Mouse (Mus musculus): ENCODE data around the gene Rad51b. TPM values are rescaled to one million over a fixed set of nuclear protein-coding genes. Genes with fewer than 3 reads are reported as not detected.
A peak's percentile ranks its signal among the peaks of the same experiment; 100 is the strongest.

Gene Rad51b
- polyA plus RNA-seq, 1 experiment from 2014 or later, result 7.7 TPM

DNA sequence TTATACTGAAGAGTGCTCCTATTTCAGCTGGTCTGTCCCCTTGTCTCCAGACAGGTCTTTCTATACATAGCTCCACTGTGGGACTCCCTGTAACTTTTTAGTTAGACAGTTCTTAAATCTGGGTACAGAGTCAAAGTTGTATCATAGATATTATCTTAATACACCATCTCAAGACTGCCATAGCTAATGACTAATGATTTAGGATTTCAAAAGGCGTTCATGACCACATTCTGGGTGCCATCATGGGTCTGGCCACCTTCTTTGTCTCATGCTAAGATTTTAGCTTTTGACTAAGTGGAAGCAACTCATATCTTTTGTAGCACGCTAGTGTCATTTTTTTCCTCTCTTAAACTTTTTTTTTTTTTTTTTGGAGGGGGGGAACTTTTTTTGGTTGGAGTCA lies 300.3 kb downstream of the Rad51b start:
- 88% methylated on average over 2 of the region's 2 CpGs for WGBS

GRCm38 (mm10) chr12:79597786-79598185 lies 300.7 kb downstream of the Rad51b start:
- peaks cover 24% of the 10 kb centered on the region; the same call in 1 of the 2 replicates for H3K4me1 ChIP-seq
- no peak overlapping the region for H3K4me2 ChIP-seq (replicated peaks)
- no peak for ATAC-seq (ENCODE audit: insufficient number of reproducible peaks, insufficient read depth, low FRiP score, low TSS enrichment)
- H3K9me3 ChIP-seq, result no peaks in the 10 kb centered on the region
- WGBS, result 32% methylated on average over 2 of the region's 2 CpGs
- H3K36me3 ChIP-seq, result no peaks in the 10 kb centered on the region
- H3K9ac ChIP-seq, result no peak overlapping the region
- no peaks in the 10 kb centered on the region for H3K27me3 ChIP-seq
- no peak overlapping the region for H3K4me3 ChIP-seq
- no peak overlapping the region; the same call in 1 of the 2 replicates for H3K27ac ChIP-seq

More for the DNA sequence above, 300.3 kb downstream of the Rad51b start:
- Histone ChIP-seq H3K9me3 (no peaks in the 10 kb centered on the region), H3K9ac (no peak overlapping the region), H3K4me3 (no peak overlapping the region), H3K27ac (peak overlapping the region; percentile 17; the same call in 1 of the 2 replicates), H3K4me1 (peaks cover 24% of the 10 kb centered on the region; the same call in 1 of the 2 replicates), H3K27me3 (no peaks in the 10 kb centered on the region), H3K36me3 (no peaks in the 10 kb centered on the region), H3K4me2 (replicated peaks) (no peak overlapping the region)
- no peak for ATAC-seq (ENCODE audit: insufficient number of reproducible peaks, insufficient read depth, low FRiP score, low TSS enrichment)

DNA sequence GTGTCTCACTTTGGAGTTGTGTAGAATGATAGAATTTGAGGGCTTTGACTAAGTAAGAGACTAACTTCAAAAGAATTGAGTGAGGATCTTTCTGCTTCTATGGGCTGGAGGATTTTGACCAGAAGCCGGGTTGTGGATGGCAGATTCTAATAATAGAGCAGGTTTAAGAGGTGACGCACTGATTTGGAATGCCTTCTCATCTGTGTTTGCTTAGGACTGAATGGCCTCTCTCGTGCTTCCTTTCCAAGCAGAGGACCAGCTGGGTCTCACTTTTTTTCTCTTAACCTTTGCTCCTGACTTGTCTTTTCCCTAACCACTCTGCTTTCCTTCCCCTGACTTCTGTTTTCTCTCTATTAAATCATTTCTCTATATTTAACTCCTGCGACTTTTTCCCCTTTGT lies 301.4 kb downstream of the Rad51b start:
- ATAC-seq (ENCODE audit: insufficient number of reproducible peaks, insufficient read depth, low FRiP score, low TSS enrichment), result no peak
- Histone ChIP-seq H3K36me3 (no peaks in the 10 kb centered on the region), H3K9me3 (no peaks in the 10 kb centered on the region), H3K27me3 (no peaks in the 10 kb centered on the region), H3K4me2 (replicated peaks) (no peak overlapping the region), H3K9ac (no peak overlapping the region), H3K4me1 (peaks cover 24% of the 10 kb centered on the region; the same call in 1 of the 2 replicates), H3K27ac (no peak overlapping the region; the same call in 1 of the 2 replicates), H3K4me3 (no peak overlapping the region)
- WGBS, result 36% methylated on average over 4 of the region's 4 CpGs

DNA sequence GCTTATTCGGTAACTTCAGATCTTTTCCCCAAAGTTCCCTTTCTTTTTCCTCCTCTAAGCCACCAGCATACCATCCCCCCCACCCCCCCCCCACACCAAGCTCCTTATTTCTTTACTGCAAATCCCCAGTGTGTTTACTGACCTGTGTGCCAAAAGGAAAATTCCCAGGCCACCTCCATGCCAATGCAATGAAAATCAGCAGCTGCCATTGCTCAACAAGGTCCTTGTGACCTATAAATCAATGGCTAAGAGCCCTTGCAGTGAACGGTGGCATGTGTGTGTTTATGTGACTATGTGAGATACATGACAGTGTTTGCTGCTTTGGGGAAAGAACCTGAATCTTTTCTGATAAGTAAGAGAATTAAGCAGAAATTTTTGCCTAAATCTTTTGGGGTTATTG lies 301.8 kb downstream of the Rad51b start:
- H3K4me3 ChIP-seq, result no peak overlapping the region
- 56% methylated on average over 2 of the region's 2 CpGs for WGBS
- no peaks in the 10 kb centered on the region for H3K36me3 ChIP-seq
- H3K9ac ChIP-seq, result no peak overlapping the region
- H3K27ac ChIP-seq, result no peak overlapping the region
- ATAC-seq (ENCODE audit: insufficient number of reproducible peaks, insufficient read depth, low FRiP score, low TSS enrichment), result no peak
- no peak overlapping the region for H3K4me2 ChIP-seq (replicated peaks)
- no peaks in the 10 kb centered on the region for H3K9me3 ChIP-seq
- peaks cover 24% of the 10 kb centered on the region; the same call in 1 of the 2 replicates for H3K4me1 ChIP-seq
- H3K27me3 ChIP-seq, result no peaks in the 10 kb centered on the region

DNA sequence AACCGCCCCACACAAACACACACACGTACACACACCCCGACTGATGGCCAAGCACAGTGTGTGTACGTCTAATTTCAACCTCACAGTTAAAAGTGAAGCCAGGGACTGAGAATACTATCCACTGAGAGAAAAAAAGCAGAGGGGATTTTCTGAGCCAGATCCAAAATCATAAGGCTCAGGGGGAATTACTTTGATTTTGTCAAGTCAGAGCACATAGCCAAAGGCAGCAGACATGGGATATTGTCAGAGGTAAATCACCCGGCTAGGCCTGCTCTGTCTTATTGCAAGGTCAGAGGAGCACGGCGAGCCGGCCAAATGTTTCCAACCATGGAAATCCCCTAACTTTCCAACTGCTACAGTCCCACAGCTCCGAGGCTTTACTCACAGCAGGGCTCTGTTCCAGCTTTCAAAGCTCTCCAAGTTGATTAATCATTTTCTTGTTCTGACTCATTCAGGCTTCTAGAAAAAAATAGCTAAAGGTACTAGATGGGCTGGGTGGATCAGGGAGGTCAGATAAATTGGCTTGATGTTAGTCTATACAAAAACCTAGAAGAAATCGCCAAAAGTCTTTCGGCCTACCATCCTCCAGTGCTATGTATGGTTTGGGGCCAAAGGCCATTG lies 303.2 kb downstream of the Rad51b start:
- Histone ChIP-seq H3K4me3 (no peak overlapping the region), H3K4me1 (peaks cover 24% of the 10 kb centered on the region; the same call in 1 of the 2 replicates), H3K27ac (peak overlapping the region; percentile 50; the same call in 1 of the 2 replicates), H3K36me3 (no peaks in the 10 kb centered on the region), H3K9ac (no peak overlapping the region), H3K4me2 (replicated peaks) (no peak overlapping the region), H3K27me3 (no peaks in the 10 kb centered on the region), H3K9me3 (no peaks in the 10 kb centered on the region)
- ATAC-seq (ENCODE audit: insufficient number of reproducible peaks, insufficient read depth, low FRiP score, low TSS enrichment), result no peak
- WGBS, result 51% methylated on average over 11 of the region's 11 CpGs

DNA sequence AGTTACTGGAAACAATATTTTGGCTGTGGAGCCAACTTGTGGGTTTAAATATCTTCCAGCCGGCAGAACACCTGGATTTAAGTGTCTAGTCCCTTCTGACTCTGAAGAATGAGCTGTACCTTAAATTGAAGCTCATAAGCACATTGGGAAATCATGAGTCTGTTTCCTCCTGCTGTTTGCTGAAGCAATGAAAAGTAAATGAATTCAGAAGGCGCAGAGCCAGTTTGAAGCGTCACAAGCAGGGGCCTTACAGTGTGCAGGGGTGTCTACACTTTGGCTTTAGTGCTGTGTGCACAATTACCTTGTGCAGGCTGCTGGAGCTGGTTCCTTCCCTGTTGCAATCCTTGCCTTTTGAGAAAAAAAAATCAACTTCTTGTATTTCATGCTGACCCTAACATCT lies 305.6 kb downstream of the Rad51b start:
- no peaks in the 10 kb centered on the region for H3K9me3 ChIP-seq
- no peak for ATAC-seq (ENCODE audit: insufficient number of reproducible peaks, insufficient read depth, low FRiP score, low TSS enrichment)
- H3K4me2 ChIP-seq (replicated peaks), result no peak overlapping the region
- H3K4me3 ChIP-seq, result no peak overlapping the region
- no peaks in the 10 kb centered on the region for H3K27me3 ChIP-seq
- WGBS, result 69% methylated on average over 3 of the region's 3 CpGs
- H3K27ac ChIP-seq, result peak overlapping the region; percentile 65
- no peaks in the 10 kb centered on the region for H3K36me3 ChIP-seq
- H3K4me1 ChIP-seq, result peaks cover 24% of the 10 kb centered on the region; the same call in 1 of the 2 replicates
- H3K9ac ChIP-seq, result no peak overlapping the region

DNA sequence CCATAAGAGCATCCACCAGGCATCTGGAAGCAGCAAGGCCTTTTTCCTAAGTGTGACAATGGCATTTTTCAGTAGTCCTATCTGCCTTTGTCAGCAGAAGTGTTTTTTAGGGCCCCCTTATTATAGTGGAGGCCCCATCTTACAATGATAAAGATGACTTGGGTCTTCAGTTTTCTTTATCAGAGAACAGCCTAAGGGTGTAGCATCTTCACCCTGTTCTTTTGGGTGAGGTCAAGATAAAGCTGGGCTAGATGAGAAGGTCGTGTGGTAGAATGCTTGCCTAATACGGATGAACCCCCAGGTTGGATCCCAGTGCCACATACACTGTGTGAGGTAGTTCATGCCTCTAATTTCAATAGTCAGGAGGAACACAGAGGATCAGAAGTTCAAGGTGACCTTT lies 307.8 kb downstream of the Rad51b start:
- Histone ChIP-seq H3K9ac (no peak overlapping the region), H3K4me1 (peaks cover 15% of the 10 kb centered on the region), H3K27ac (no peak overlapping the region), H3K4me3 (no peak overlapping the region), H3K4me2 (replicated peaks) (no peak overlapping the region), H3K36me3 (no peaks in the 10 kb centered on the region), H3K27me3 (no peaks in the 10 kb centered on the region), H3K9me3 (no peaks in the 10 kb centered on the region)
- ATAC-seq (ENCODE audit: insufficient number of reproducible peaks, insufficient read depth, low FRiP score, low TSS enrichment), result no peak
- 89% methylated on average over 2 of the region's 2 CpGs for WGBS

GRCm38 (mm10) chr12:79606197-79606631 lies 309.1 kb downstream of the Rad51b start:
- 93% methylated on average over 11 of the region's 11 CpGs for WGBS
- Histone ChIP-seq H3K4me3 (no peak overlapping the region), H3K4me2 (replicated peaks) (no peak overlapping the region), H3K27me3 (no peaks in the 10 kb centered on the region), H3K27ac (no peak overlapping the region), H3K4me1 (peaks cover 21% of the 10 kb centered on the region), H3K36me3 (no peaks in the 10 kb centered on the region), H3K9me3 (no peaks in the 10 kb centered on the region), H3K9ac (no peak overlapping the region)
- no peak for ATAC-seq (ENCODE audit: insufficient number of reproducible peaks, insufficient read depth, low FRiP score, low TSS enrichment)

DNA sequence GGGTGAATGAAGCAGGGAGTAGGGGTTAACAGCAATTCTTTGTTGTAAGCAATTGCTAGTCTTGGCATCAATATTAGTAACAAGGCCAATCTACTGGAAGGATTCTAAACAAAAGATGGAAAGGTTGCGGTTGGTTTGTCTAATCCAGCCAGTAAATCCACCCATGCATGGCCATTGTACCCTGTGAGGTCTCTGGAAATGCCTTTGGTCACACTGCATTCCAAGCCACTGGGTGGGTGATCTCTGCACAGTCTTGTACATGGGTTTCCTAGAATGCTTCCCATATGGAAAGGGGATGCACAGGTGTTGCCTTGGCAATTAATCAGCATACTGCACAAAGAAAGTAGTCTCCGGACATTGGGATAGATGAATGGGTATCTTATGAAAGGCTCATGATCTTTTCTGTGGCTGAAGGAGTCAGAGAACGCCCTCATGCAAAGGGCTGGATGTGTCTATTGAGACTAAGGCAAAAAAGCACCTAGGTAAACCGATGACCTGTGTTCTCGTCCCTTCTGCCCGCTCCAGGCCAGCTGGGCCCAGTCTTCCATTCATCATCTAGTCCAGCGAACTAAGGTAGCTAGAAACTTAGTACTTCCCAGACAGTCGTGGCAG lies 312.4 kb downstream of the Rad51b start:
- Histone ChIP-seq H3K9ac (no peak overlapping the region), H3K9me3 (no peaks in the 10 kb centered on the region), H3K36me3 (no peaks in the 10 kb centered on the region), H3K4me2 (replicated peaks) (no peak overlapping the region), H3K27ac (no peak overlapping the region), H3K4me1 (peaks cover 38% of the 10 kb centered on the region), H3K27me3 (no peaks in the 10 kb centered on the region), H3K4me3 (no peak overlapping the region)
- no peak for ATAC-seq (ENCODE audit: insufficient number of reproducible peaks, insufficient read depth, low FRiP score, low TSS enrichment)
- WGBS, result 84% methylated on average over 8 of the region's 8 CpGs

DNA sequence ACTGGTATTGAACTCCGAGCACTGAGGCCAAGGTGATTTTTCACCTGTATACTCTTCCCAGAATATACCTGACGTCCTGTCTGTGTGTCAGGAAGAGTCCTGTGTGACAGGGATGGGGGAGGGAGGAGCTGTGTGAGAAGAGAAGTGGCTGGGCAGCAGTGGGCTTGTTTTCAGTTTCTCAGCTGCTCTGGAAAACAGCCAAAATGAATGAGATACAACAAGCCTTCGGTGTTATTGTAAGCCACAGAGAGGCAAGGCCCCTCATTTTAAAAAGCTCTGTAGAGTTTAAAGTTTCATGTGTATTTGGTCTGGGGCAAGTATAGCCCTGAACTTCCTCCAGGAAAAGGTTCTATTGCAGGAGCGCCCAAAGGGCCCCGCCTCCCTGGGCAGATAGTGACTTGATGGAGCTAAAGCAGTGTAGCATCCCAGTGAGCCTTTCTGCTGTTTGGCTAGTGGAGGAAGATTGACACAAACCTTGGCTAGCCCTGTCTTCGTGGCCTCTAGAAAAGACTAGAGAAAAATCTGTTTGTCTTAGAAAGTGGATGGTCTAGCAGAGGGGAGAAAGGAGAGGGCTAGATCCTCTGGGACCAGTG lies 313.5 kb downstream of the Rad51b start:
- H3K4me3 ChIP-seq, result no peak overlapping the region
- H3K9ac ChIP-seq, result no peak overlapping the region
- H3K9me3 ChIP-seq, result no peaks in the 10 kb centered on the region
- H3K27me3 ChIP-seq, result no peaks in the 10 kb centered on the region
- no peak for ATAC-seq (ENCODE audit: insufficient number of reproducible peaks, insufficient read depth, low FRiP score, low TSS enrichment)
- peak overlapping the region; percentile 86 for H3K27ac ChIP-seq
- no peaks in the 10 kb centered on the region for H3K36me3 ChIP-seq
- peaks cover 43% of the 10 kb centered on the region for H3K4me1 ChIP-seq
- WGBS, result 62% methylated on average over 6 of the region's 6 CpGs
- no peak overlapping the region for H3K4me2 ChIP-seq (replicated peaks)

- Histone ChIP-seq H3K27me3 (no peaks in the 10 kb centered on the region), H3K4me2 (replicated peaks) (no peak overlapping the region), H3K4me1 (peaks cover 43% of the 10 kb centered on the region), H3K9ac (no peak overlapping the region), H3K9me3 (no peaks in the 10 kb centered on the region), H3K4me3 (no peak overlapping the region), H3K27ac (peak overlapping the region; percentile 86), H3K36me3 (no peaks in the 10 kb centered on the region)
- no peak for ATAC-seq (ENCODE audit: insufficient number of reproducible peaks, insufficient read depth, low FRiP score, low TSS enrichment)
- WGBS, result 96% methylated on average over 2 of the region's 2 CpGs
Observed at GRCm38 (mm10) chr12:79611665-79612064, 314.6 kb downstream of the Rad51b start.

Measured in embryonic facial prominence, embryonic 12.5 days (tissue).